Mouse (Mus musculus) cerebellum, adult 2 months (tissue): Measurements from ENCODE around the gene Shprh. TPM values are rescaled to one million over a fixed set of nuclear protein-coding genes. Genes with fewer than 3 reads are reported as not detected.
"Not testable (repeated sequence)": the region's sequence is repeated elsewhere in the genome, so short reads cannot be mapped to it uniquely, and the experiment has no call there.

ENCODE experiments used
- DNase-seq, 2 experiments: peaks; one replicate each; pipeline ENCODE4 v3.0.0; 2021
- H3K27ac ChIP-seq: fragments of 200-500 bp; 2 replicates; pipeline ENCODE4 v1.5.1; 2012; ENCODE audit warnings: low read length, control low read depth, inconsistent platforms; ENCODE audit not compliant: insufficient read depth
- H3K27me3 ChIP-seq: fragments of 200-500 bp; 2 replicates; pipeline ENCODE4 v1.6.1; 2012; ENCODE audit warnings: inconsistent platforms, mild to moderate bottlenecking, low read length, moderate library complexity; ENCODE audit not compliant: control insufficient read depth, insufficient read depth
- H3K4me1 ChIP-seq: fragments of 200-500 bp; 2 replicates; pipeline ENCODE4 v1.6.1; 2011; ENCODE audit warnings: low read length; ENCODE audit not compliant: control insufficient read depth, insufficient read depth
- H3K4me3 ChIP-seq: fragments of 200-500 bp; replicated peaks from 2 replicates; pipeline ENCODE3; 2011; ENCODE audit warnings: mild to moderate bottlenecking, low read depth, low read length, control low read depth; ENCODE audit not compliant: insufficient read depth
- CTCF ChIP-seq: fragments of 200-500 bp; IDR thresholded peaks from 2 replicates; pipeline ENCODE4 v1.5.1; 2011; ENCODE audit warnings: low read depth, mild to moderate bottlenecking, control low read depth, low read length, moderate library complexity, borderline replicate concordance; ENCODE audit not compliant: insufficient read depth
- POLR2A ChIP-seq: fragments of 200-500 bp; IDR thresholded peaks from 2 replicates; pipeline ENCODE4 v1.6.1; 2011; ENCODE audit warnings: low read length, control low read depth, borderline replicate concordance; ENCODE audit not compliant: insufficient read depth
- WGBS: fragments of 180-500 bp; shearing (Covaris S2); methylation state at CpG from one replicate; pipeline ENCODE4 v1.1.7; 2018; 5-methylcytosine and 5-hydroxymethylcytosine counted together
- polyA plus RNA-seq: library from polyadenylated mRNA; depleted of rRNA; stranded (reverse); fragments of >200 nt; gene quantifications from 2 replicates; pipeline ENCODE4 v1.2.3, GENCODE M21; 2012

The Shprh gene
- polyA plus RNA-seq, 1 experiment = 18.3 TPM

GRCm38 (mm10) chr10:11208670-11209069 is 59.4 kb downstream of the Shprh start:
- no peak for DNase-seq
- H3K4me3 ChIP-seq = no peak overlapping the region
- no peaks in the 10 kb centered on the region for H3K4me1 ChIP-seq
- WGBS = 100% methylated on average over 1 of the region's 1 CpGs
- no peak overlapping the region for H3K27ac ChIP-seq
- TF ChIP-seq CTCF (no peak), POLR2A (no peak)
- H3K27me3 ChIP-seq = no peaks in the 10 kb centered on the region

DNA sequence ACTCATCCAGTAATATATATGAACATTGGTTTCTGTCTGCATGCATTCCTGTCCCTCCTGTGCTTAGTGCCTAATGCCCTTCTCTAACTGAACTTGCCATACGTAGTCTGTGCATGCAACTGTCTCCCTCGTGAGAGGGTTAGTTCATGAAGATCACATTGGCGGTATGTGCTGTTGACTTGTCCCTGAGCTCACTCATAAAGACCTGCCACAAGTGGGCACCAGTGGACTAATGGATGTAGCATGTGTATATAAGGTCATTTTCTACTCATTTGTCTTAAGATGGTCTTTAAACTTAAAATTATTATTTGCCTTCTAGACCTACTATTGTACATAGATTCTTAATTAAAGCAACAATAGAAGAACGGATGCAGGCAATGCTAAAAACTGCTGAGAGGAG is 62.8 kb downstream of the Shprh start:
- Histone ChIP-seq H3K4me3 (no peak overlapping the region), H3K4me1 (no peaks in the 10 kb centered on the region), H3K27ac (no peak overlapping the region), H3K27me3 (no peaks in the 10 kb centered on the region)
- TF ChIP-seq CTCF (no peak), POLR2A (no peak)
- no peak for DNase-seq
- 81% methylated on average over 4 of the region's 4 CpGs for WGBS

DNA sequence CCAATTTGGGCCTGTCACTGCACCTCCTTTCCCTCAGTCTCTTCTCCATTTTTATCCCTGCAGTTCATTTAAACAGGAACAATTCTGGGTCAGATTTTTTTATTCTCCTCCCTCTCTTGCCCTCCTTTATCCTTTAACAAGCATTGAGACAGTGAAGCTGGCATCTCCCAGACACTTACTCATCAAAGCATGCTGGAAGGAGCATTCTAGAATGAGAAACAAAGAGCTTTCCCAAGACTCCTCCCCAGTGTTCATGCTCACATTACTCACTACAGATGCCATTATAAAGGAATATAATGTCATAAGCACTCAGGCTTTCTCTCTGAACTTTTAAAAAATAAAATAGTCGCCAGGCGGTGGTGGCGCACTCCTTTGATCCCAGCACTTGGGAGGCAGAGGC is 77.2 kb downstream of the Shprh start:
- TF ChIP-seq CTCF (no peak), POLR2A (no peak)
- WGBS = 87% methylated on average over 3 of the region's 3 CpGs
- Histone ChIP-seq H3K27me3 (no peaks in the 10 kb centered on the region), H3K4me1 (no peaks in the 10 kb centered on the region), H3K4me3 (no peak overlapping the region), H3K27ac (no peak overlapping the region)
- no peak for DNase-seq

DNA sequence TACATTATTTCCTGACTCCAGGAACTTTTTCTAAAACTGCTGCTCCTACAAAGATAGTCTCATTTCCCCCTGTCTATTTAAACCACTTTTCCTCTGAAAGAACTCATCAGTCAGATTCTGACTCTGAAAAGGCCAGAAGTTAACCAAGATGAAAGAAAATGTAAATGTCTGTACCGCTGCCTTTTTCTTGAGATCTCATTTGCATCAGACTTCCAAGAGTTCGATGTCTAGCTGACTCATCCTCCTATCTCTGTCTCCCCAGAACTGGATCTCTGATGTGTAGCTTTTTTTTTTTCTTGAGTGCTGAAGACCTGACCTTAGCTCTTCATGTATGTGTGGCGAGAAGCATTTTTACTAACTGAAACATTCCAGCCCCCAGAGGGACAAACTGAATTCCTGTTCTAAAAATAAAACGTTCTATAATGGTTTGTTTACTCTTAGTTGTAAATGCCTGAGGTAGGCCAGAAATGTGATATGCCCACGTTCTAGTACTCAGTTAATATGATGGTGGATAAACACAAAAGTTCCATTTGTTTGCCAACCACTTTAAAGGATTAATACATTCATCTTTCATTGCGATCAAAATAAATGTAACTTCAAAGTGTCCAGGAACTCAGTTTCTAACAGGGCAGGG is 80.4 kb downstream of the Shprh start:
- Histone ChIP-seq H3K27ac (no peak overlapping the region), H3K4me3 (no peak overlapping the region), H3K27me3 (no peaks in the 10 kb centered on the region; the same call in 1 of the 2 replicates), H3K4me1 (no peaks in the 10 kb centered on the region)
- 67% methylated on average over 6 of the region's 6 CpGs for WGBS
- DNase-seq = no peak
- TF ChIP-seq CTCF (no peak), POLR2A (no peak)

- H3K27me3 ChIP-seq = no peaks in the 10 kb centered on the region; the same call in 1 of the 2 replicates
- 33% methylated on average over 3 of the region's 3 CpGs for WGBS
- no peak overlapping the region for H3K27ac ChIP-seq
- no peak for TF ChIP-seq CTCF
- H3K4me1 ChIP-seq = no peaks in the 10 kb centered on the region
- no peak for DNase-seq
- H3K4me3 ChIP-seq = no peak overlapping the region
Measured at GRCm38 (mm10) chr10:11233208-11233607, 84.0 kb downstream of the Shprh start.

GRCm38 (mm10) chr10:11242988-11243387 is 93.8 kb downstream of the Shprh start:
- not testable (repeated sequence) for H3K27ac ChIP-seq, H3K4me3 ChIP-seq, DNase-seq, H3K27me3 ChIP-seq, H3K4me1 ChIP-seq
- WGBS = 48% methylated on average over 3 of the region's 3 CpGs

DNA sequence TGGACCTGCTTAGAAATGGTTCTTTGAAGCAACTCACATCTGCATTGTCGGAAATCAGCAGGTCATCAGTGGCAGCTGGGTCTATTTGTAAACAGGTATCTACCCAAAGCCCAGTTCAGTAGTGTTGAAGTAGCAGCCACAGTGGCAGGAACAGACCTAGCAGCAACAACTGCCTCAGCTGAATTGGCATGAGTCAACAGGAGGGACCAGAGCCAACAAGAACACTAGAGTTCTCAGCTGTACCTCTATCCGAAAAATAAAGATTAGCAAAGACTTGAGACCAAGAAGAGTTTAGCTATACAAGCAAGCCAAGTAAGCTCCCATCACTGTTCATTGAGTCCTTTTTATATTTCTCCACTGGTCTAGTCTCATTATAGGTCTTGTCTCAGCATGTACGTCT is 99.0 kb downstream of the Shprh start:
- TF ChIP-seq CTCF (no peak), POLR2A (no peak)
- Histone ChIP-seq H3K27me3 (no peaks in the 10 kb centered on the region), H3K4me3 (no peak overlapping the region), H3K4me1 (no peaks in the 10 kb centered on the region), H3K27ac (no peak overlapping the region)
- 73% methylated on average over 3 of the region's 3 CpGs for WGBS
- DNase-seq = no peak

- Histone ChIP-seq H3K27me3 (no peaks in the 10 kb centered on the region), H3K4me1 (no peaks in the 10 kb centered on the region), H3K4me3 (no peak overlapping the region), H3K27ac (no peak overlapping the region)
- no peak for DNase-seq
- TF ChIP-seq POLR2A (no peak), CTCF (no peak)
- WGBS = 50% methylated on average over 2 of the region's 2 CpGs
Measured at GRCm38 (mm10) chr10:11250247-11250997, 101.2 kb downstream of the Shprh start.

DNA sequence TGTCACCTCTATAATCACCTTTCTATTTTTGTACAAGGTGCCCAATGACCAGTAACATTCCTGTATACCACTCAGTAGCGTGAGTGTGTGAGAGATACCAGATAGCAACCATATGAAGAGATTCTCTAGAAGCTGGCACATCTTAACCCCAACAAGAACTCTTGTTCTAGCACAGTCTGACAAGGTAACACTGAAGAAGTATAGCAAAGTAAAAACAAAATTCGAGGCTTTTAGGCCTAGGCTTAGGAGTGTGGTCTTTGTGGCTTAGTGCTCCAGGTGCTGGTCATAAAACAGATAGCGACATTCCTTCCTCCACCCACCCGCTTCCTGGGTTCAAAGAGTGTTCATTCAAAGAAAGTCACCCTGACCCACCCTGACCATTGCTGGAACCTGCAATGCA is 104.4 kb downstream of the Shprh start:
- not testable (repeated sequence) for H3K27me3 ChIP-seq, H3K27ac ChIP-seq, H3K4me3 ChIP-seq, H3K4me1 ChIP-seq, DNase-seq
- WGBS = 90% methylated on average over 4 of the region's 4 CpGs
